Comparison of ENCODE assay signal across 8 mouse cellular contexts in genomic region chr10:20347285-20348214, GRCm38 (mm10). TPM values are rescaled to one million over a fixed set of nuclear protein-coding genes. Genes with fewer than 3 reads are reported as not detected.
DNase-seq lines count a peak whose midpoint lies in the region; ATAC-seq lines count a peak whose summit lies in the region.

TSS of gene Mtfr2 (plus strand) at chr10:20347770.

- peak within 1 kb of the TSS; percentile 29; the same call in 1 of the 2 replicates for H3K9ac ChIP-seq in hindbrain, embryonic 12.5 days

- peaks cover 20% of the 10 kb centered on the region for H3K36me3 ChIP-seq in hindbrain, embryonic 12.5 days

- H3K27ac ChIP-seq in hindbrain, embryonic 12.5 days, result no peak within 1 kb of the TSS

- peak; percentile 93 for ATAC-seq in hindbrain, embryonic 12.5 days (ENCODE audit: low FRiP score)

- peak; percentile 98 for DNase-seq in NIH3T3 (ENCODE audit: low read depth)
- DNase-seq in cerebellum, postnatal 10 days, result peak; percentile 97
- DNase-seq in frontal cortex, postnatal 10 days (ENCODE audit: low spot score in 2 of 2), result peak; percentile 88 to 93
- peak; percentile 95 for DNase-seq in layer of hippocampus, postnatal 14 days (ENCODE audit: low spot score in 2 of 2)
- peak; percentile 94 for DNase-seq in lung, postnatal 14 days
- DNase-seq in retina, adult 2 months (ENCODE audit: low read depth, low spot score), result peak; percentile 78
- DNase-seq in thymus, postnatal 36 days, result peak; percentile 92 to 94

- no peaks in the 10 kb centered on the region for H3K27me3 ChIP-seq in hindbrain, embryonic 12.5 days

- 2% methylated on average over 58 of the region's 58 CpGs for WGBS in hindbrain, embryonic 12.5 days

- no peaks in the 10 kb centered on the region for H3K9me3 ChIP-seq in hindbrain, embryonic 12.5 days (replicated peaks)

- H3K4me1 ChIP-seq in hindbrain, embryonic 12.5 days, result peaks cover 10% of the 10 kb centered on the region; the same call in 1 of the 2 replicates

- peak within 1 kb of the TSS; percentile 72 for H3K4me2 ChIP-seq in hindbrain, embryonic 12.5 days (replicated peaks)

- peak within 1 kb of the TSS; percentile 51 for H3K4me3 ChIP-seq in hindbrain, embryonic 12.5 days

RNA-seq across cellular contexts. Expression of gene Mtfr2, which starts in this region (rescaled TPM):
- polyA plus RNA-seq in hindbrain, embryonic 12.5 days (2016; fragmentation: Nextera tagmentation; extraction: Ambion mirVana), result 1.7 and 2.0 TPM in 2 replicates
- total RNA-seq in layer of hippocampus, postnatal 14 days (2021), result under 1 TPM; 0.69 to 0.74 TPM

Comparison
In these comparisons a context has a peak if more than half of its experiments do, and no peak if none do; other contexts are left out.
1. Peak in DNase-seq in layer of hippocampus, postnatal 14 days; RNA of the gene not detected or under 1 TPM.